In the genomic region with DNA sequence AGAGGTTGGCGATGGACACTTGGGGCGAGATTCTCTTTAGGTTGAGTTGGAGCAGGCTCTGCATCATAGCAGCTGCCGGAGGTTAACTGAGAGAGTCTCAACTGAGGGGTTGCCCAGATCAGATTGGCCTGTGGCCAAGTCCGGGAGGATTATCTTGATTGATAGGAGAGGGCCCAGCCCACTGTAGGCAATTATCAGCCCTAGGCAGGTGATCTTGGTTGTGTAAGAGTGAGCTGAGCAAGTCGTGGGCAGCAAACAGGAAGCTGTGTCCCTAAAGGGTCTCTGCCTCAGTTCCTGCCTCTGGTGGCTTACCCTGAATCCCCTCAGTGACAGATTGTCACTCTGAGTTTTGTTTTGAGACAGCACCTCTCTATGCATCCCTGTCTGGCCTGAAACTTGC, we compare ENCODE assay signal across 10 mouse cellular contexts. TPM values are rescaled to one million over a fixed set of nuclear protein-coding genes. Genes with fewer than 3 reads are reported as not detected.
DNase-seq lines count a peak whose midpoint lies in the region; ATAC-seq and TF ChIP-seq lines count a peak whose summit lies in the region.
"Had no signal": no experiment of that assay in that cellular context is flagged by ENCODE, and none has a peak within 500 bp of the region (broad histone marks: within the 10 kb centered on the region; RNA-seq: fewer than 3 reads in every experiment).

No protein-coding gene starts in this region.

- H3K27me3 ChIP-seq in forebrain, embryonic 11.5 days (ENCODE audit: control insufficient read depth, insufficient read depth, low read length): no peaks in the 10 kb centered on the region
- no peaks in the 10 kb centered on the region for H3K27me3 ChIP-seq in forebrain, embryonic 16.5 days (replicated peaks; ENCODE audit: control insufficient read depth, insufficient read depth, low read length)
- no peaks in the 10 kb centered on the region for H3K27me3 ChIP-seq in intestine, embryonic 15.5 days (replicated peaks)
- H3K27me3 ChIP-seq in stomach, postnatal 0 days (ENCODE audit: control insufficient read depth, insufficient read depth, low read length): no peaks in the 10 kb centered on the region
- H3K27me3 ChIP-seq: stomach, embryonic 15.5 days had no signal

- H3K9me3 ChIP-seq in forebrain, embryonic 11.5 days (ENCODE audit: control insufficient read depth, low read length): no peaks in the 10 kb centered on the region
- no peaks in the 10 kb centered on the region for H3K9me3 ChIP-seq in forebrain, embryonic 16.5 days (ENCODE audit: control insufficient read depth, low read length)
- H3K9me3 ChIP-seq in intestine, embryonic 15.5 days: no peaks in the 10 kb centered on the region
- no peaks in the 10 kb centered on the region for H3K9me3 ChIP-seq in stomach, postnatal 0 days (ENCODE audit: control insufficient read depth, low read length)
- H3K9me3 ChIP-seq: stomach, embryonic 15.5 days had no signal

- no peak for ATAC-seq in forebrain, embryonic 11.5 days (replicated peaks; ENCODE audit: low FRiP score)
- no peak for ATAC-seq in forebrain, embryonic 16.5 days
- ATAC-seq in intestine, embryonic 15.5 days: peak; percentile 31; the same call in 1 of the 2 replicates
- ATAC-seq in stomach, postnatal 0 days (ENCODE audit: low FRiP score, low TSS enrichment): no peak

- 69% methylated on average over 5 of the region's 5 CpGs for WGBS in forebrain, embryonic 11.5 days
- 39% methylated on average over 5 of the region's 5 CpGs for WGBS in forebrain, embryonic 16.5 days
- WGBS in intestine, embryonic 15.5 days: 48% methylated on average over 5 of the region's 5 CpGs
- 40% methylated on average over 5 of the region's 5 CpGs for WGBS in stomach, postnatal 0 days

- no peak overlapping the region for H3K4me2 ChIP-seq in forebrain, embryonic 11.5 days (ENCODE audit: low read depth, low read length, severe bottlenecking)
- H3K4me2 ChIP-seq in forebrain, embryonic 16.5 days (ENCODE audit: low read length): no peak overlapping the region
- H3K4me2 ChIP-seq in intestine, embryonic 15.5 days (replicated peaks): no peak overlapping the region
- no peak overlapping the region for H3K4me2 ChIP-seq in stomach, postnatal 0 days (replicated peaks; ENCODE audit: low read depth)
- H3K4me2 ChIP-seq: stomach, embryonic 15.5 days had no signal

- H3K36me3 ChIP-seq in forebrain, embryonic 11.5 days (ENCODE audit: control insufficient read depth, insufficient read depth, low read length): no peaks in the 10 kb centered on the region; the same call in 1 of the 2 replicates
- peaks cover 14% of the 10 kb centered on the region for H3K36me3 ChIP-seq in forebrain, embryonic 16.5 days (ENCODE audit: control insufficient read depth, insufficient read depth)
- H3K36me3 ChIP-seq in intestine, embryonic 15.5 days: no peaks in the 10 kb centered on the region; the same call in 1 of the 2 replicates
- H3K36me3 ChIP-seq in stomach, postnatal 0 days (ENCODE audit: control insufficient read depth, insufficient read depth, low read length): peaks cover 6% of the 10 kb centered on the region

- no peak for TF ChIP-seq CTCF in stomach, postnatal 0 days (IDR thresholded peaks at IDR 0.05; ENCODE audit: low read depth)

- TF ChIP-seq EP300 in stomach, postnatal 0 days (optimal IDR thresholded peaks at IDR 0.05): no peak

- peak; percentile 56 for DNase-seq in forebrain, embryonic 11.5 days (ENCODE audit: low spot score)
- peak; percentile 11 for DNase-seq in thymus, postnatal 14 days
- DNase-seq in thymus, adult 18-20 months: no peak
- DNase-seq in yolk sac, embryonic 10.5 days (ENCODE audit: low spot score): peak; percentile 73
- no peak for DNase-seq in left cerebral cortex, adult 8-10 months (ENCODE audit: low spot score in 2 of 2)
- no peak for DNase-seq in stomach, postnatal 0 days (ENCODE audit: low spot score)

- no peaks in the 10 kb centered on the region; the same call in 1 of the 2 replicates for H3K4me1 ChIP-seq in forebrain, embryonic 11.5 days (replicated peaks; ENCODE audit: control insufficient read depth, insufficient read depth, low read length)
- peaks cover 18% of the 10 kb centered on the region for H3K4me1 ChIP-seq in forebrain, embryonic 16.5 days (replicated peaks; ENCODE audit: control insufficient read depth, insufficient read depth, low read length)
- peaks cover 4% of the 10 kb centered on the region for H3K4me1 ChIP-seq in intestine, embryonic 15.5 days (replicated peaks)
- H3K4me1 ChIP-seq in stomach, postnatal 0 days (replicated peaks; ENCODE audit: control insufficient read depth, insufficient read depth): no peaks in the 10 kb centered on the region

- no peak overlapping the region for H3K27ac ChIP-seq in forebrain, embryonic 11.5 days (ENCODE audit: low read depth, low read length)
- no peak overlapping the region for H3K27ac ChIP-seq in forebrain, embryonic 16.5 days (ENCODE audit: low read length)
- no peak overlapping the region for H3K27ac ChIP-seq in intestine, embryonic 15.5 days
- no peak overlapping the region for H3K27ac ChIP-seq in stomach, postnatal 0 days (replicated peaks)
- H3K27ac ChIP-seq: stomach, embryonic 15.5 days had no signal

- no peak overlapping the region for H3K4me3 ChIP-seq in forebrain, embryonic 11.5 days (ENCODE audit: low read depth, low read length)
- H3K4me3 ChIP-seq in forebrain, embryonic 16.5 days (replicated peaks; ENCODE audit: low read length): no peak overlapping the region
- no peak overlapping the region for H3K4me3 ChIP-seq in intestine, embryonic 15.5 days (replicated peaks)
- H3K4me3 ChIP-seq in stomach, postnatal 0 days (ENCODE audit: low read depth, low read length): no peak overlapping the region
- H3K4me3 ChIP-seq: stomach, embryonic 15.5 days had no signal

- H3K9ac ChIP-seq in forebrain, embryonic 11.5 days (ENCODE audit: low read length): no peak overlapping the region
- H3K9ac ChIP-seq in forebrain, embryonic 16.5 days (replicated peaks; ENCODE audit: low read depth, low read length): no peak overlapping the region
- no peak overlapping the region for H3K9ac ChIP-seq in intestine, embryonic 15.5 days
- no peak overlapping the region for H3K9ac ChIP-seq in stomach, postnatal 0 days (ENCODE audit: low read length)
- H3K9ac ChIP-seq: stomach, embryonic 15.5 days had no signal

RNA-seq across cellular contexts. Expression of gene Srsf12, which starts 33.7 kb away (rescaled TPM):
- 7.9 and 9.0 TPM in 2 replicates for polyA plus RNA-seq in forebrain, embryonic 11.5 days (2014; fragmentation: Nextera tagmentation; extraction: Ambion mirVana)
- 36.4 and 44.2 TPM in 2 replicates for polyA plus RNA-seq in forebrain, embryonic 16.5 days (2015; fragmentation: Nextera tagmentation; extraction: Ambion mirVana)
- polyA plus RNA-seq in intestine, embryonic 15.5 days (2015; fragmentation: Nextera tagmentation; extraction: Ambion mirVana): 6.2 and 6.7 TPM in 2 replicates
- 10 to 100 TPM; 22.2 to 27.9 (median 23.8) TPM for total RNA-seq in left cerebral cortex, adult 8-10 months (2022)
- polyA plus RNA-seq in stomach, postnatal 0 days (2015; fragmentation: Nextera tagmentation; extraction: Ambion mirVana): 2.2 and 2.6 TPM in 2 replicates
- total RNA-seq: heart, adult 8-10 months had no signal

RNA-seq across cellular contexts. Expression of gene Pnrc1, which starts 47.4 kb away (rescaled TPM):
- 84.9 and 87.9 TPM in 2 replicates for polyA plus RNA-seq in forebrain, embryonic 11.5 days (2014; fragmentation: Nextera tagmentation; extraction: Ambion mirVana)
- polyA plus RNA-seq in forebrain, embryonic 16.5 days (2015; fragmentation: Nextera tagmentation; extraction: Ambion mirVana): 77.6 and 100 TPM in 2 replicates
- polyA plus RNA-seq in intestine, embryonic 15.5 days (2015; fragmentation: Nextera tagmentation; extraction: Ambion mirVana): 68.7 and 78.0 TPM in 2 replicates
- 100 to 1,000 TPM; 141 to 154 (median 144) TPM for total RNA-seq in left cerebral cortex, adult 8-10 months (2022)
- polyA plus RNA-seq in stomach, postnatal 0 days (2015; fragmentation: Nextera tagmentation; extraction: Ambion mirVana): 69.3 and 76.2 TPM in 2 replicates

RNA-seq across cellular contexts. Expression of gene Pm20d2, which starts 53.0 kb away (rescaled TPM):
- polyA plus RNA-seq in forebrain, embryonic 11.5 days (2014; fragmentation: Nextera tagmentation; extraction: Ambion mirVana): 1.1 and 1.7 TPM in 2 replicates
- 2.8 and 2.9 TPM in 2 replicates for polyA plus RNA-seq in forebrain, embryonic 16.5 days (2015; fragmentation: Nextera tagmentation; extraction: Ambion mirVana)
- 1.3 and 1.4 TPM in 2 replicates for polyA plus RNA-seq in intestine, embryonic 15.5 days (2015; fragmentation: Nextera tagmentation; extraction: Ambion mirVana)
- 1 to 10 TPM; 5.9 to 7.3 (median 6.7) TPM for total RNA-seq in left cerebral cortex, adult 8-10 months (2022)
- polyA plus RNA-seq in stomach, postnatal 0 days (2015; fragmentation: Nextera tagmentation; extraction: Ambion mirVana): 1.7 and 1.9 TPM in 2 replicates

Comparison
In these comparisons a context has a peak if more than half of its experiments do, and no peak if none do; other contexts are left out.
1. DNase-seq: peak in forebrain, embryonic 11.5 days (single experiment), thymus, postnatal 14 days (single experiment) and yolk sac, embryonic 10.5 days (single experiment); none in thymus, adult 18-20 months (0 of 2), left cerebral cortex, adult 8-10 months (0 of 2) and stomach, postnatal 0 days (single experiment).